Mouse (Mus musculus) c-Kit-positive CD71-negative TER-119-negative erythroid progenitor cells, embryonic 14.5 days (primary cell): ENCODE results near the gene Skint7.
"Not testable (repeated sequence)": the region's sequence is repeated elsewhere in the genome, so short reads cannot be mapped to it uniquely, and the experiment has no call there.

Experiments
- DNase-seq: peaks from one replicate; pipeline ENCODE4 v3.0.0-alpha.2; 2013; ENCODE audit warnings: low read depth

Skint7 gene

GRCm38 (mm10) chr4:111972623-111973022, at the start of gene Skint7:
Skint7 (plus strand) TSS chr4:111972923.
- no peak for DNase-seq

GRCm38 (mm10) chr4:111961309-111961708, 11.4 kb upstream of the Skint7 start:
- DNase-seq: no peak

- DNase-seq: not testable (repeated sequence)
Observed at GRCm38 (mm10) chr4:111963241-111963640, 9.5 kb upstream of the Skint7 start.

GRCm38 (mm10) chr4:111963669-111964068, 9.1 kb upstream of the Skint7 start:
- DNase-seq: no peak

- DNase-seq: no peak
Observed at GRCm38 (mm10) chr4:112005969-112006368, 33.2 kb downstream of the Skint7 start, which contains the start of gene Skint1. Skint1 (plus strand) TSS chr4:112006269.
